Mouse (Mus musculus): ENCODE measurements at regions not wholly inside any gene's neighbourhood (a gene's known extent, or its start where the extent isn't known, plus 50 kb on each side); places are given as distances from the start of the nearest gene placed in this dataset.

GRCm38 (mm10) chr13:83154626-83155124, 349.2 kb upstream of the Mef2c start:
- ATAC-seq (ENCODE audit: insufficient number of reproducible peaks, insufficient read depth, low FRiP score, low TSS enrichment): no peak
- Histone ChIP-seq H3K9ac (no peak overlapping the region), H3K4me1 (no peaks in the 10 kb centered on the region), H3K27ac (no peak overlapping the region), H3K36me3 (no peaks in the 10 kb centered on the region), H3K4me2 (replicated peaks) (no peak overlapping the region), H3K4me3 (no peak overlapping the region), H3K9me3 (no peaks in the 10 kb centered on the region), H3K27me3 (no peaks in the 10 kb centered on the region)
- WGBS: 70% methylated on average over 1 of the region's 1 CpGs

- H3K27me3 ChIP-seq: no peaks in the 10 kb centered on the region
- no peaks in the 10 kb centered on the region for H3K4me1 ChIP-seq
- H3K4me2 ChIP-seq (replicated peaks): no peak overlapping the region
- no peak overlapping the region for H3K4me3 ChIP-seq
- no peaks in the 10 kb centered on the region for H3K36me3 ChIP-seq
- H3K9ac ChIP-seq: no peak overlapping the region
- H3K27ac ChIP-seq: no peak overlapping the region
- 49% methylated on average over 2 of the region's 2 CpGs for WGBS
- ATAC-seq (ENCODE audit: insufficient number of reproducible peaks, insufficient read depth, low FRiP score, low TSS enrichment): no peak
- no peaks in the 10 kb centered on the region for H3K9me3 ChIP-seq
Observed at GRCm38 (mm10) chr13:83159969-83160368, 343.9 kb upstream of the Mef2c start.

- Histone ChIP-seq H3K4me2 (replicated peaks) (no peak overlapping the region), H3K4me3 (no peak overlapping the region), H3K27me3 (no peaks in the 10 kb centered on the region), H3K9me3 (no peaks in the 10 kb centered on the region), H3K9ac (no peak overlapping the region), H3K4me1 (no peaks in the 10 kb centered on the region), H3K27ac (no peak overlapping the region), H3K36me3 (no peaks in the 10 kb centered on the region)
- ATAC-seq (ENCODE audit: insufficient number of reproducible peaks, insufficient read depth, low FRiP score, low TSS enrichment): no peak
- 77% methylated on average over 4 of the region's 4 CpGs for WGBS
Observed at GRCm38 (mm10) chr13:83162761-83163160, 341.1 kb upstream of the Mef2c start.

GRCm38 (mm10) chr13:83175086-83175485, 328.7 kb upstream of the Mef2c start:
- no peak overlapping the region for H3K4me2 ChIP-seq (replicated peaks)
- no peak for ATAC-seq (ENCODE audit: insufficient number of reproducible peaks, insufficient read depth, low FRiP score, low TSS enrichment)

GRCm38 (mm10) chr13:83201931-83202671, 301.7 kb upstream of the Mef2c start:
- H3K4me1 ChIP-seq: no peaks in the 10 kb centered on the region
- H3K9ac ChIP-seq: no peak overlapping the region
- H3K4me2 ChIP-seq (replicated peaks): no peak overlapping the region
- WGBS: 54% methylated on average over 3 of the region's 3 CpGs
- no peak overlapping the region for H3K27ac ChIP-seq
- H3K36me3 ChIP-seq: no peaks in the 10 kb centered on the region
- H3K27me3 ChIP-seq: no peaks in the 10 kb centered on the region
- H3K9me3 ChIP-seq: no peaks in the 10 kb centered on the region
- ATAC-seq (ENCODE audit: insufficient number of reproducible peaks, insufficient read depth, low FRiP score, low TSS enrichment): no peak
- H3K4me3 ChIP-seq: no peak overlapping the region

More at GRCm38 (mm10) chr13:83175086-83175485, 328.7 kb upstream of the Mef2c start:
- Histone ChIP-seq H3K27ac (no peak overlapping the region), H3K9ac (no peak overlapping the region), H3K27me3 (no peaks in the 10 kb centered on the region), H3K36me3 (no peaks in the 10 kb centered on the region), H3K4me1 (no peaks in the 10 kb centered on the region), H3K4me3 (no peak overlapping the region), H3K9me3 (no peaks in the 10 kb centered on the region)
- WGBS: 37% methylated on average over 2 of the region's 2 CpGs

- Histone ChIP-seq H3K4me1 (no peaks in the 10 kb centered on the region), H3K4me3 (no peak overlapping the region), H3K27ac (no peak overlapping the region), H3K36me3 (no peaks in the 10 kb centered on the region), H3K9ac (no peak overlapping the region), H3K9me3 (no peaks in the 10 kb centered on the region), H3K27me3 (no peaks in the 10 kb centered on the region), H3K4me2 (replicated peaks) (no peak overlapping the region)
- no peak for ATAC-seq (ENCODE audit: insufficient number of reproducible peaks, insufficient read depth, low FRiP score, low TSS enrichment)
- 90% methylated on average over 1 of the region's 1 CpGs for WGBS
Observed at GRCm38 (mm10) chr13:83206622-83207021, 297.2 kb upstream of the Mef2c start.

GRCm38 (mm10) chr13:83207513-83207912, 296.3 kb upstream of the Mef2c start:
- H3K36me3 ChIP-seq: no peaks in the 10 kb centered on the region
- no peaks in the 10 kb centered on the region for H3K4me1 ChIP-seq
- H3K27ac ChIP-seq: no peak overlapping the region
- no peak for ATAC-seq (ENCODE audit: insufficient number of reproducible peaks, insufficient read depth, low FRiP score, low TSS enrichment)
- no peaks in the 10 kb centered on the region for H3K27me3 ChIP-seq
- H3K4me2 ChIP-seq (replicated peaks): no peak overlapping the region
- H3K4me3 ChIP-seq: no peak overlapping the region
- no peak overlapping the region for H3K9ac ChIP-seq
- 82% methylated on average over 4 of the region's 4 CpGs for WGBS
- H3K9me3 ChIP-seq: no peaks in the 10 kb centered on the region

GRCm38 (mm10) chr13:83208111-83208510, 295.7 kb upstream of the Mef2c start:
- H3K36me3 ChIP-seq: no peaks in the 10 kb centered on the region
- H3K4me1 ChIP-seq: no peaks in the 10 kb centered on the region
- H3K4me3 ChIP-seq: no peak overlapping the region
- no peak for ATAC-seq (ENCODE audit: insufficient number of reproducible peaks, insufficient read depth, low FRiP score, low TSS enrichment)
- no peaks in the 10 kb centered on the region for H3K27me3 ChIP-seq
- WGBS: 69% methylated on average over 5 of the region's 5 CpGs
- no peaks in the 10 kb centered on the region for H3K9me3 ChIP-seq
- no peak overlapping the region for H3K27ac ChIP-seq
- no peak overlapping the region for H3K4me2 ChIP-seq (replicated peaks)
- H3K9ac ChIP-seq: no peak overlapping the region

GRCm38 (mm10) chr13:83214811-83215210, 289.0 kb upstream of the Mef2c start:
- no peaks in the 10 kb centered on the region for H3K36me3 ChIP-seq
- H3K4me2 ChIP-seq (replicated peaks): no peak overlapping the region
- H3K4me3 ChIP-seq: no peak overlapping the region
- no peak for ATAC-seq (ENCODE audit: insufficient number of reproducible peaks, insufficient read depth, low FRiP score, low TSS enrichment)
- H3K27me3 ChIP-seq: no peaks in the 10 kb centered on the region
- H3K27ac ChIP-seq: no peak overlapping the region
- H3K4me1 ChIP-seq: no peaks in the 10 kb centered on the region
- H3K9ac ChIP-seq: no peak overlapping the region
- no peaks in the 10 kb centered on the region for H3K9me3 ChIP-seq

- no peak overlapping the region for H3K9ac ChIP-seq
- H3K27ac ChIP-seq: no peak overlapping the region
- 91% methylated on average over 3 of the region's 3 CpGs for WGBS
- H3K4me1 ChIP-seq: no peaks in the 10 kb centered on the region
- H3K4me2 ChIP-seq (replicated peaks): no peak overlapping the region
- no peak overlapping the region for H3K4me3 ChIP-seq
- no peaks in the 10 kb centered on the region for H3K27me3 ChIP-seq
- ATAC-seq (ENCODE audit: insufficient number of reproducible peaks, insufficient read depth, low FRiP score, low TSS enrichment): no peak
- no peaks in the 10 kb centered on the region for H3K9me3 ChIP-seq
- H3K36me3 ChIP-seq: no peaks in the 10 kb centered on the region
Observed at GRCm38 (mm10) chr13:83216454-83216853, 287.4 kb upstream of the Mef2c start.

- Histone ChIP-seq H3K4me2 (replicated peaks) (no peak overlapping the region), H3K27me3 (no peaks in the 10 kb centered on the region), H3K36me3 (no peaks in the 10 kb centered on the region), H3K27ac (no peak overlapping the region), H3K9me3 (no peaks in the 10 kb centered on the region), H3K4me3 (no peak overlapping the region), H3K4me1 (no peaks in the 10 kb centered on the region), H3K9ac (no peak overlapping the region)
- no peak for ATAC-seq (ENCODE audit: insufficient number of reproducible peaks, insufficient read depth, low FRiP score, low TSS enrichment)
- WGBS: 81% methylated on average over 1 of the region's 1 CpGs
Observed at GRCm38 (mm10) chr13:83252452-83252851, 251.4 kb upstream of the Mef2c start.

- ATAC-seq (ENCODE audit: insufficient number of reproducible peaks, insufficient read depth, low FRiP score, low TSS enrichment): no peak
- Histone ChIP-seq H3K4me1 (no peaks in the 10 kb centered on the region), H3K4me3 (no peak overlapping the region), H3K36me3 (no peaks in the 10 kb centered on the region), H3K9ac (no peak overlapping the region), H3K4me2 (replicated peaks) (no peak overlapping the region), H3K27me3 (no peaks in the 10 kb centered on the region), H3K27ac (no peak overlapping the region), H3K9me3 (no peaks in the 10 kb centered on the region)
- 80% methylated on average over 1 of the region's 1 CpGs for WGBS
Observed at GRCm38 (mm10) chr13:83266591-83266990, 237.2 kb upstream of the Mef2c start.

Data from embryonic facial prominence, embryonic 12.5 days (tissue).